ENCODE assay signal across 8 mouse cellular contexts in the genomic region with DNA sequence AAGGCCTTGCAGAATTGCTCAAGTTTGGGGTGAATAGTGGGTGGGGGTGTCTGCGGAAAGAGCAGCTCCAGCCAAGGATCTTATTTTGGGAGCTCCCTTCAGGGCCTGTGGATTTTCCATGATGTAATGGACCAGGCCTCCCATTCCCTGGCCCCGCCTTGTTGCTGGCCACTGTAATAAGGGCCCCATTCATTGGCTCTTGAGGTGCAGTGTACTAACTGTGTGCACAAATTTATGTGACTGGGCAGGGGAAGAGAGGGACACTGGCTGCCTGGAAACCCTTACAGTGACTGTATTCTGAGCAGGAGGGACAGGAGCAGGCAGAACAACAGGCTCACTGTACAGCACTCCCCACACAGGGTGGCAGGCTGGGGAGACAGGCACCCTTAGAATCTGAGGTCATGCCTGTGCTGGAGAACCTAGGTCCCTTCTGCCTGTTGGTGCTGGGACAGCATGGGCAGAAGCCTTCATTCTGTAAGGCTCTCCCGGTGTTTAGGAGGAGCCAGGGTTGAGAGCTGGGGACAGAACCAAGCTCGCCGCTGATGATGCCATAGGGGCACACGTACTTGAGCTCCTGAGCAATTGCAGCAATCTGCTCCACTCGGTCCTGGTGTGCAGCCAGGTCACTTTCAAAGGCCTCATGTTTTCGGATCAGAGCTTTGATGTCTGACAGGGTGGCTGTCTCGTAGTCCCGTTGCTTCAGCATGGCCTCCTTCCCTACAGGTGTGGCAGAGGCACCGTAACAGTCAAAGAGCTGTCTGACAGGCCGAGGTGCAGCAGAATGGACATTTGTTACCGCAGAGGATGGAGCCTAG. TPM values are rescaled to one million over a fixed set of nuclear protein-coding genes. Genes with fewer than 3 reads are reported as not detected.
DNase-seq lines count a peak whose midpoint lies in the region; ATAC-seq and TF ChIP-seq lines count a peak whose summit lies in the region.

No protein-coding gene starts in this region.

- no peaks in the 10 kb centered on the region for H3K9me3 ChIP-seq in midbrain, embryonic 16.5 days (replicated peaks; ENCODE audit: control insufficient read depth, low read length, poor library complexity, severe bottlenecking)
- H3K9me3 ChIP-seq in midbrain, embryonic 13.5 days, result no peaks in the 10 kb centered on the region
- no peaks in the 10 kb centered on the region for H3K9me3 ChIP-seq in heart, embryonic 16.5 days (replicated peaks; ENCODE audit: control insufficient read depth, low read length)
- H3K9me3 ChIP-seq in stomach, embryonic 15.5 days, result no peaks in the 10 kb centered on the region
- H3K9me3 ChIP-seq in midbrain, postnatal 0 days (ENCODE audit: low read length), result no peaks in the 10 kb centered on the region

- no peaks in the 10 kb centered on the region for H3K4me1 ChIP-seq in midbrain, embryonic 16.5 days (ENCODE audit: control insufficient read depth, insufficient read depth, low read length)
- no peaks in the 10 kb centered on the region for H3K4me1 ChIP-seq in midbrain, embryonic 13.5 days (replicated peaks)
- peaks cover 28% of the 10 kb centered on the region for H3K4me1 ChIP-seq in heart, embryonic 16.5 days (ENCODE audit: control insufficient read depth, insufficient read depth, low read length)
- H3K4me1 ChIP-seq in stomach, embryonic 15.5 days, result no peaks in the 10 kb centered on the region
- no peaks in the 10 kb centered on the region for H3K4me1 ChIP-seq in midbrain, postnatal 0 days (ENCODE audit: insufficient read depth, low read length)

- no peak overlapping the region for H3K4me3 ChIP-seq in midbrain, embryonic 16.5 days (ENCODE audit: low read depth, low read length)
- no peak overlapping the region for H3K4me3 ChIP-seq in midbrain, embryonic 13.5 days (replicated peaks)
- no peak overlapping the region for H3K4me3 ChIP-seq in heart, embryonic 16.5 days (ENCODE audit: low read length)
- no peak overlapping the region for H3K4me3 ChIP-seq in stomach, embryonic 15.5 days (replicated peaks)
- no peak overlapping the region for H3K4me3 ChIP-seq in midbrain, postnatal 0 days (ENCODE audit: low read depth, low read length)

- H3K9ac ChIP-seq in midbrain, embryonic 16.5 days (ENCODE audit: low read depth, low read length), result no peak overlapping the region
- no peak overlapping the region for H3K9ac ChIP-seq in midbrain, embryonic 13.5 days (replicated peaks)
- peak overlapping the region; percentile 12 for H3K9ac ChIP-seq in heart, embryonic 16.5 days (ENCODE audit: low read length)
- no peak overlapping the region for H3K9ac ChIP-seq in stomach, embryonic 15.5 days
- no peak overlapping the region for H3K9ac ChIP-seq in midbrain, postnatal 0 days (replicated peaks; ENCODE audit: low read length, poor library complexity, severe bottlenecking)

- H3K27ac ChIP-seq in midbrain, embryonic 16.5 days (ENCODE audit: low read length), result no peak overlapping the region
- H3K27ac ChIP-seq in midbrain, embryonic 13.5 days, result no peak overlapping the region
- peak overlapping the region; percentile 76 for H3K27ac ChIP-seq in heart, embryonic 16.5 days (ENCODE audit: low read length)
- no peak overlapping the region for H3K27ac ChIP-seq in stomach, embryonic 15.5 days
- no peak overlapping the region for H3K27ac ChIP-seq in midbrain, postnatal 0 days (ENCODE audit: low read depth, low read length)

- whole genome bisulfite sequencing in midbrain, embryonic 16.5 days, result 90% methylated on average over 13 of the region's 13 CpGs
- 96% methylated on average over 13 of the region's 13 CpGs for WGBS in midbrain, embryonic 13.5 days
- WGBS in heart, embryonic 16.5 days, result 70% methylated on average over 13 of the region's 13 CpGs
- WGBS in stomach, embryonic 15.5 days, result 85% methylated on average over 13 of the region's 13 CpGs
- 89% methylated on average over 13 of the region's 13 CpGs for WGBS in midbrain, postnatal 0 days

- peak; percentile 53 to 57 for DNase-seq in frontal cortex, adult 2 months (ENCODE audit: extremely low spot score in 1 of 2, low spot score in 1 of 2)
- no peak for DNase-seq in frontal cortex, postnatal 25 days (ENCODE audit: low spot score in 2 of 2)
- DNase-seq in testis, postnatal 10 days (ENCODE audit: low spot score), result no peak
- no peak for DNase-seq in midbrain, postnatal 0 days (ENCODE audit: low spot score)

- H3K36me3 ChIP-seq in midbrain, embryonic 16.5 days (ENCODE audit: control insufficient read depth, insufficient read depth, low read length), result peaks cover 75% of the 10 kb centered on the region
- peaks cover 99% of the 10 kb centered on the region for H3K36me3 ChIP-seq in midbrain, embryonic 13.5 days
- peaks cover 95% of the 10 kb centered on the region for H3K36me3 ChIP-seq in heart, embryonic 16.5 days (ENCODE audit: control insufficient read depth, insufficient read depth)
- H3K36me3 ChIP-seq in stomach, embryonic 15.5 days, result peaks cover 93% of the 10 kb centered on the region
- H3K36me3 ChIP-seq in midbrain, postnatal 0 days (ENCODE audit: insufficient read depth, low read length), result peaks cover 94% of the 10 kb centered on the region

- no peaks in the 10 kb centered on the region for H3K27me3 ChIP-seq in midbrain, embryonic 16.5 days (ENCODE audit: control insufficient read depth, insufficient read depth, low read depth, low read length)
- H3K27me3 ChIP-seq in midbrain, embryonic 13.5 days, result no peaks in the 10 kb centered on the region
- H3K27me3 ChIP-seq in heart, embryonic 16.5 days (ENCODE audit: control insufficient read depth, insufficient read depth, low read length), result no peaks in the 10 kb centered on the region
- H3K27me3 ChIP-seq in stomach, embryonic 15.5 days (replicated peaks), result no peaks in the 10 kb centered on the region
- H3K27me3 ChIP-seq in midbrain, postnatal 0 days (ENCODE audit: insufficient read depth, low read length), result no peaks in the 10 kb centered on the region

- no peak for TF ChIP-seq CTCF in midbrain, postnatal 0 days (IDR thresholded peaks at IDR 0.05)

- H3K4me2 ChIP-seq in midbrain, embryonic 16.5 days (ENCODE audit: low read length), result no peak overlapping the region
- no peak overlapping the region for H3K4me2 ChIP-seq in midbrain, embryonic 13.5 days (replicated peaks)
- no peak overlapping the region for H3K4me2 ChIP-seq in heart, embryonic 16.5 days (ENCODE audit: low read depth, low read length)
- H3K4me2 ChIP-seq in stomach, embryonic 15.5 days, result no peak overlapping the region
- H3K4me2 ChIP-seq in midbrain, postnatal 0 days (ENCODE audit: low read depth, low read length, poor library complexity, severe bottlenecking), result no peak overlapping the region

- ATAC-seq in midbrain, embryonic 16.5 days, result peak; percentile 36; the same call in 1 of the 2 replicates
- ATAC-seq in midbrain, embryonic 13.5 days, result no peak
- peak; percentile 68 for ATAC-seq in heart, embryonic 16.5 days (replicated peaks; ENCODE audit: extremely low read depth, insufficient read depth, low FRiP score)
- peak; percentile 40 for ATAC-seq in stomach, embryonic 15.5 days (ENCODE audit: insufficient read depth, low FRiP score, low read depth)
- ATAC-seq in midbrain, postnatal 0 days (ENCODE audit: low FRiP score), result no peak

RNA-seq across cellular contexts. Expression of gene Capn12, which starts 20.3 kb away (rescaled TPM):
- polyA plus RNA-seq in frontal cortex, adult 2 months (2012; rRNA removed), result 0.71 and 1.00 TPM in 2 replicates
- polyA plus RNA-seq in midbrain, embryonic 16.5 days (2015; fragmentation: Nextera tagmentation; extraction: Ambion mirVana), result 0.40 and 0.57 TPM in 2 replicates
- polyA plus RNA-seq in midbrain, embryonic 13.5 days (2015; fragmentation: Nextera tagmentation; extraction: Ambion mirVana), result 0.62 and 0.70 TPM in 2 replicates
- polyA plus RNA-seq in heart, embryonic 16.5 days (2015; fragmentation: Nextera tagmentation; extraction: Ambion mirVana), result 0.41 and 0.42 TPM in 2 replicates
- 0.34 and 0.45 TPM in 2 replicates for polyA plus RNA-seq in stomach, embryonic 15.5 days (2015; fragmentation: Nextera tagmentation; extraction: Ambion mirVana)
- 0.38 and 0.57 TPM in 2 replicates for total RNA-seq in midbrain, postnatal 0 days (2014; rRNA removed)
- 0.26 and 0.41 TPM in 2 replicates for polyA plus RNA-seq in midbrain, postnatal 0 days (2015; fragmentation: Nextera tagmentation; extraction: Ambion mirVana)

RNA-seq across cellular contexts. Expression of gene Lgals7, which starts 37.9 kb away (rescaled TPM):
- polyA plus RNA-seq in frontal cortex, adult 2 months (2012; rRNA removed), result 0.70 and 0.80 TPM in 2 replicates
- 6.7 and 10.3 TPM in 2 replicates for polyA plus RNA-seq in midbrain, embryonic 16.5 days (2015; fragmentation: Nextera tagmentation; extraction: Ambion mirVana)
- polyA plus RNA-seq in midbrain, embryonic 13.5 days (2015; fragmentation: Nextera tagmentation; extraction: Ambion mirVana), result 8.5 and 9.8 TPM in 2 replicates
- polyA plus RNA-seq in heart, embryonic 16.5 days (2015; fragmentation: Nextera tagmentation; extraction: Ambion mirVana), result 1.5 and 2.1 TPM in 2 replicates
- polyA plus RNA-seq in stomach, embryonic 15.5 days (2015; fragmentation: Nextera tagmentation; extraction: Ambion mirVana), result 2.2 TPM in 2 replicates
- total RNA-seq in midbrain, postnatal 0 days (2014; rRNA removed), result 0.38 and 12.5 TPM in 2 replicates
- 3.8 and 4.8 TPM in 2 replicates for polyA plus RNA-seq in midbrain, postnatal 0 days (2015; fragmentation: Nextera tagmentation; extraction: Ambion mirVana)

Comparison
In these comparisons a context has a peak if more than half of its experiments do, and no peak if none do; other contexts are left out.
1. DNase-seq: peak in frontal cortex, adult 2 months (2 of 2); none in frontal cortex, postnatal 25 days (0 of 2), testis, postnatal 10 days (single experiment) and midbrain, postnatal 0 days (single experiment).
2. ATAC-seq: peak in midbrain, embryonic 16.5 days (single experiment), heart, embryonic 16.5 days (single experiment) and stomach, embryonic 15.5 days (single experiment); none in midbrain, embryonic 13.5 days (single experiment) and midbrain, postnatal 0 days (single experiment).